Mouse (Mus musculus): ENCODE results near the gene Kcnn3.
A peak's percentile ranks its signal among the peaks of the same experiment; 100 is the strongest.

Gene Kcnn3

GRCm38 (mm10) chr3:89519894-89520293 is at the start of gene Kcnn3:
TSS of gene Kcnn3 (plus strand) at chr3:89520164.
- peak; percentile 92 for DNase-seq

DNA sequence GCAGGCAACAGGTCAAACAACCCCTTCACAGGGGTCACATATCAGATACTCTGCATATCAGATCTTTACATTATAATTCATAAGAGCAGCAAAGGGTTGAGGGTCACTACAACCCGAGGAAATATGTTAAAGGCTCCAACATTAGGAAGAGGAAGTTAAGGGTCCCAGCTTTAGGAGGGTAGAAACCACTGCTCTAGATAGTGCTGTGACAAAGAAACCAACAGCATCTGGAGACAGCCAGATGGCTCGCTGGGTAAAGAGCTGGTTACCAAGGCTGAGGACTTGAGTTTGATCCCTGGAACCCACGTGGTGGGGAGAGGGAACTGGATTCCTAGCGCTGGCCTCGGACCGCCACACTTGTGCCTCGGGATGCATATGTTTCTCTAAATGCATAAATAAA is 47.7 kb upstream of the Kcnn3 start:
- no peak for DNase-seq

DNA sequence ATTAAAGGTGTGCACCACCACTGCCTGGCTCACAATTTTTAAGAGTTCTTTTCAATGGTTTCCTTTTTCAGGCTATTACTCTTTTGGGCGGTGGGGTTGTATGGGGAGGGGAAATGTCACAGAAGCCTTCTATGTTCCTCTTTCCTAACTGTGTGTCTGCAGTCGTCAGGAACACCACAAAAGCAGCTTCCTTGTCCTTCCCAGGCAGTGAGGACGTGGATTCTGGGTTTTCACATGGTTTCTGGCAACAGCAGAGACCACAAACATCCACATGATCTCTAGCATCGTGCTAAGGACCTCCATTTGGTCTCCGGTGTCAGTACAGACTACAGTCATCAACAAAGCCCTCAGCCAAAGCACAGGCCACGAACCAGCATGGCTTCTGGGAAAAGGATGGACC is 46.1 kb upstream of the Kcnn3 start:
- no peak for DNase-seq

DNA sequence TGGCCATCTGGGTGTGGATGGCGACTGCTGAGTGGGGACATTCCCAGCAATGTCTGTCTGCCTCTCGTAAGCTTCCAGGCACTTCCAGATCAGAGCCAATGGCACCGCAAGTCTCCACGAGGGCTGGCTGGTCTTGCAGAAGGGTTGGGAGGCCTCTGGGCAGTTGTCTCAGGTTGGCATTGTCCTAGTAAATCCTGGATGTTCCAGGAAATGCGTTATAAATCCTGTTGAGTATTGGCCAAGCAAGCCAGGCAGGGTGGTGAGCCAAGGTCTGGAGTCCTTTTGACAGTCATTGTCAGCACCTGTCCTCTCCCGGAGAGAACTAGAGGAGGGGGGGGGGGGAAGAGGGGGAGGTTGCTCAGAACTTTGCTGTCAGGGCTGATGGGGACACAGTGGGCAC is 40.9 kb upstream of the Kcnn3 start:
- DNase-seq, result no peak

- DNase-seq, result no peak
Measured at GRCm38 (mm10) chr3:89481488-89481887, 38.5 kb upstream of the Kcnn3 start.

DNA sequence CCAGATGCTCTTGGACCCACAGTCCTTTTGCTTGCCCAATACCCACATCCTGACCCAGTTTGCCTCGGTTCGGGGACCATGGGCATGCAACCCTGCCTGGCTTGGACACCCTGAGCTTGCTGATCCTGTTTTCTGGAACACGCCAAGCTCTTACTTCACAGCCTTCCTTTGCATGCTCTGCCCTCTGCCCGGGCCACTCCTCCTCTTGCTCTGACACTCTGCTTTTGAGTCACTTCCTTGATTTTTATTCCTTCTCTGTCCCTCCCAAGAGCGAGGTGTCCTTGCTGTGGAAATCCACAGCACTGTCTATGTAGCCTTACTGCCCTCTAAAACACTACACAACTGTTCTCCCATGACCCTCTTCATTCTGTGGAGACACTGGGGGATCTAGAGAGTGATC is 37.7 kb upstream of the Kcnn3 start:
- no peak for DNase-seq

GRCm38 (mm10) chr3:89484766-89485524 is 35.0 kb upstream of the Kcnn3 start:
- peak; percentile 85 for DNase-seq

DNA sequence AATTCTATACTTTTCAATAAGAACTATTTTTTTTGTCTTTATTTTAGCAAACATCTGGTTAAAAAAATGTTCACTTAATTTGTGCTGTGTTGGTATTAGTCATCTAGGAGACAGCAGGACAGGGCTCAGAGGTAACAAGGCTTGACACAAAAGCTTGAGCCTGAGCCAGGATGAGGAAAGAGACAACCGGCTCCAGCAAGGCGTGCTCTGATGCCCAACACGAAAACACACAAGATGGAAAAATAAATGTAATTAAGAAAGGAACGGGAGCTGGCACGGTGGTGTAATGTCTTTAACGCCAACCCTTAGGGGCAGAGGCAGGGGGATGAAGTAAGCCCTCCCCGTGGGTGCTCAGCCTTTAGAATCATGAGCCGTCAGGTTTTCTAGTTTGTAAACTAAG is 33.9 kb upstream of the Kcnn3 start:
- no peak for DNase-seq

GRCm38 (mm10) chr3:89486916-89487702 is 32.9 kb upstream of the Kcnn3 start:
- DNase-seq, result no peak

GRCm38 (mm10) chr3:89490790-89491189 is 29.2 kb upstream of the Kcnn3 start:
- DNase-seq, result no peak

DNA sequence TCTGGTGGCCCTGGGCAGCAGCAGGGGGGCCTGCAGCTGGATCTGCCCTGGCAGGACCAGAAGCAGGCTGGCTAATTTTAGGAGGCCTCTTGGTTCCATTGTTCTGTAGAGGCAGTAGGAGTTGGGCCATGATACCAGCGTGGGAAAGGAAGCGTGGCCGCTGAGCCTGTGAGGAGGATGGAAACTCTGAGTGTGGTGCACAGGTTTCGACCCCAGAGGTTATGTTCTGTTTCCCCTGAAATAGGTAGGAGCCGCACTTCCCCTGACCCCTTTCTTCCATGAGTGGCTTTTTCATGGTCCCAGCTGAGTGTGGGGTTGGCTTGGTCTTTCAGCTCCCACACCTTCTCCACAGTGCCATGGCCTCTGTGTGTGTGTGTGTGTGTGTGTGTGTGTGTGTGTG is 28.4 kb upstream of the Kcnn3 start:
- no peak for DNase-seq

GRCm38 (mm10) chr3:89492701-89493151 is 27.2 kb upstream of the Kcnn3 start:
- DNase-seq, result peak; percentile 86

GRCm38 (mm10) chr3:89494630-89495029 is 25.3 kb upstream of the Kcnn3 start:
- DNase-seq, result no peak

DNA sequence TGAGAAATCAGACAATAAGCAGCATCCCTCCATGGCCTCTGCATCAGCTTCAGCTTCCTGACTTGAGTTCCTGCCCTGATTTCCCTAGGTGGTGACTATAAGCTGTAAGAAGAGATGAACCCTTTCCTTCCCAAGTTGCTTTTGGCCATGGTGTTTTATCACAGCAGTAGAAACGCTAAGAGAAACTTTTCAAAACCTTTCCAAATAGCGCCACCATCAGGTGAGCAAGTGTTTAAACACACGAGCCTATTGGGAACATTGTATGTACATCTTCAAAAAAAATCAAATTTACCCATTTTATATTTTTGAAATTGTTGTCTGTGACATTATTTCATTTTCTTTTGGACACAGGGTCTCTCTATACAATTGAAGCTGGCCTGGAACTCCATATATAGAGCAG is 23.6 kb upstream of the Kcnn3 start:
- no peak for DNase-seq

DNA sequence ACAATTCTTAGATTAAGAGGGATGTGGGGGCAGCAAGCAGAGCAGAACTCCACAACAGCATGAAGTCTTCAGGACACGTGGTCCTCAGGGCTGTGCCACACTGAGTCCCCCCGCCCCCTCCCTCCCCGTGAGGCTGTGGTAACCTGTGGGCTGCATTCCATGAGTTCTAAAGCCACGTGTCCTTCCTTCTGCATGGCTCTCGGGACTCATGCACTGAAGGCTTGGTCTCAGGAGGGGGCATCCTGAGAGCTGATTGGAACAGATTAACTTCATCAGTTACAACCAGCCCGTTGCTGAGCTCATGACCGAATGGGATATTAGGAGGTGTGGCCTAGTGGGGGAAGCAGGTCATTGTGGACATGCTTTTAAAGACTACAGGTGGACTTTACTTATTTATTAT is 20.3 kb upstream of the Kcnn3 start:
- no peak for DNase-seq

- no peak for DNase-seq
Measured at GRCm38 (mm10) chr3:89501486-89501885, 18.5 kb upstream of the Kcnn3 start.

- no peak for DNase-seq
Measured at GRCm38 (mm10) chr3:89502551-89502950, 17.4 kb upstream of the Kcnn3 start.

- DNase-seq, result no peak
Measured at GRCm38 (mm10) chr3:89508041-89508440, 11.9 kb upstream of the Kcnn3 start.

DNA sequence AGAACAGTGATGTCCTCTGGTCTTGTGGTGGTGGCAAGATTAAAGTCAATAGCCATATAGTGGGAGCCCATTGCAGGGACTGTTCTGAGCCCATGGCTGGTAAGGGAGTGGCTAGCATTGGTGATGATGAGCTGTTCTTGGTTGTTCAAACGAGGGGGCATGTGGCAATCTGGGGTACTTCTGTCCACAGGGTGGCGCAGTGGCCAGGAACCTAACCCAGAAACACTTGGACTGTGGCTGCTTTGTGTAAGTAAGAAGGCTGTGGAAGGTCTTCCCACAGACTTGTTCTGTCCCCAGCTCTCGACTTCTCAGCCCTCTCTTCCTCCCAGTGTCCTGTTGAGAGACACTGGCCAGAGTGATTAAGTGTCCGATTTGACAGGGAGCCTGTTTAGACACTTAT is 9.0 kb upstream of the Kcnn3 start:
- peak; percentile 51 for DNase-seq

GRCm38 (mm10) chr3:89511400-89511799 is 8.6 kb upstream of the Kcnn3 start:
- no peak for DNase-seq

- DNase-seq, result no peak
Measured at GRCm38 (mm10) chr3:89512225-89512624, 7.7 kb upstream of the Kcnn3 start.

DNA sequence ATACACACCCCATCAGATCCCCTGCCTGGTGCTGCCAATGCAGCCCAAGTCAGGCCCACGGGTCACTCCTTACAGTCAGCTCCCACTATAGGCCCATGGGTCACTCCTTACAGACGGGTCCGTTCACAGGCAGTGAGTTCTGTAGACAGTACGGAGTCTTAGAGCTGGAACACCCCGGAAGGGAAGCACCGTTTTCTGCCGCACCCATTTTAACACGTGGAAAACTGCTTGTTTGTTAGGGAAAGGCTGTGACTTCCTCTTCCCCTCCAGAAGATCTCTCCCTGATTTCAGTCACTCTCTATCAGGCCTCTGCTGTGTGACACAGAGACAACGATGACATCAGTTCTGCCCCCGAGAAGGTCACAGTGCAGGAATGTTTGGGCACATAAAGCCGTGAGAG is 4.5 kb upstream of the Kcnn3 start:
- no peak for DNase-seq

- DNase-seq, result no peak
Measured at GRCm38 (mm10) chr3:89516321-89516720, 3.6 kb upstream of the Kcnn3 start.
